Mouse (Mus musculus) ES-CJ7 (cell line): ENCODE data around the gene Krtap19-1.
A peak's percentile ranks its signal among the peaks of the same experiment; 100 is the strongest.

Experiments used
- DNase-seq: peaks from one replicate; pipeline ENCODE4 v3.0.0; 2011; ENCODE audit warnings: low read depth, low spot score

Gene Krtap19-1

GRCm38 (mm10) chr16:88869311-88869710, at the start of gene Krtap19-1:
Gene Krtap19-1, minus strand, starts transcription at chr16:88869411.
- DNase-seq: no peak

DNA sequence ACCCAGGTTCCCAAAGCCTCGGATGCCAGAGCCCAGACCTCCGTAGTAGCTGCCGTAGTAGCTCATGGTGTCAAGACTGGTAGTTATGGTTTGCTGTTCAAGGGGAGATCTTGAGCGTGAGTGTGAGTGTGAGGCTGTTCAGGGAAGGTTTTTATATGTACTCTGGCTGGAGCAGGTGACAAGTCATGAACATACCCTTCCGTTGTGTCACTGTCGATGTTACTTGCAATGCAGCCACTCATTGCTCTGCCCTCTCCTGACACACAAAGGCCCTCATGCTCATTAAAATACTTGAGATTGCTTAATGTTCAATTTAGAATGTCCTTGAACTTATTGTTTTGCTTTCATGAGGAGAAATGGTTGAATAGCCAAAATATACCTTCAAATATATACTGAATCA, 27.1 kb upstream of the Krtap19-1 start, which contains the start of gene Krtap19-5:
Gene Krtap19-5 (minus strand): TSS at position 101 of the 400 bp plus-strand sequence.
- no peak for DNase-seq

DNA sequence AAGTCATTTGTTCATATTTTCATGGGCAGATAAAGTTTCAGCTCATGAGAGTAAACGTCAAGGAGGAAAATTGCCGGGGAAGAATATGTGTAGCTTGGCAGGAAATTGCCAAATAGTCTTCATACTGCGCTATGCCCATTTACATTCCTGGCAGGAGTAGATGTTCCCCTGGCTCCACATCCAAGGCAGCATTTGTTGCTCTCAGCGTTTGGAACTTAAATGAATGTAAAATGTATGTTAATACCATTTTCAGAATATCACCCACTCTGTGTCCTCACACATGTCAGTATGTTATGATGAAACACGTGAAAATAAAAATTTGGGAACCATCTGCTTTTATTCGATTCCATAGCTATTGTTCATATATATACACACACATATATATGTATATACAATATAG, 17.7 kb upstream of the Krtap19-1 start:
- no peak for DNase-seq

- no peak for DNase-seq
Measured at GRCm38 (mm10) chr16:88884989-88885388, 15.8 kb upstream of the Krtap19-1 start, which contains the start of gene Krtap19-4. Gene Krtap19-4, minus strand, starts transcription at chr16:88885089.

DNA sequence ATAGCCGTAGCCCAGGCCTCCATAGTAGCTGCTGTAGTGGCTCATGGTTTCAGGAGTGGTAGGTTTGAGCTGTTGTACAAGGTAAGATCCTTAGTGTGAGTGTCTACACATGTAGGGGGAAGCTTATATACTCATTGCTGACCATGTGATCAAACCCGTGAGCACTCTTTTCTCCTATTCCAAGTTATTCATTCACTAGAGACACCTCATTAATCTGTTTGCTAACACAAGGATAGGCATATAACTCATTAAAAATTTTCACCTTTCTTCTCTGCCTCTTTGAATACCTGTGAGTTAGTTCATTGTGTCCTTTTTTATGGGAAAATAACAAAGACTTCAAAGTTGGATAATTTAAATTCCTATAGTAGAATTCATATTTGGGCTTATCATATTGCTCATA, 8.7 kb upstream of the Krtap19-1 start, which contains the start of gene Krtap19-3:
Gene Krtap19-3 (minus strand): TSS at position 101 of the 400 bp plus-strand sequence.
- no peak for DNase-seq

DNA sequence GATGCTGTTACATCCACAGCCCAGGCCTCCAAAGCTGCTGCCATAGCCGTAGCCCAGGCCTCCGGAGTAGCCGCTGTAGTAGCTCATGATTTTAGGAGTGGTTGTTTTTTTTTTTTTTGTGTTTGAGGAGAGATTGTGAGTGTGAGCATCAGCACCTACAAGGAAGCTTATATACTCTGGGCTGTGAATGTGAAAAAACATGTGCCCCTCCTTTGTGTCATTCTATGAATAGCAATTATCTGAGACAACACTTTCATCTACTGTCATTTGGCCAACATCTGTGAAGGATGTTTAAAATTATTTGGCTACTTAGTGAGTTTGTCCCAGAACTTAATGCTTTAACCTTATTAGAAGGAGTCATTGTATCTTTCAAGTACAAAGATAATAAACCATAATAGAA, 5.0 kb upstream of the Krtap19-1 start, which contains the start of gene Krtap19-2:
Gene Krtap19-2 (minus strand): TSS at position 101 of the 400 bp plus-strand sequence.
- no peak for DNase-seq

DNA sequence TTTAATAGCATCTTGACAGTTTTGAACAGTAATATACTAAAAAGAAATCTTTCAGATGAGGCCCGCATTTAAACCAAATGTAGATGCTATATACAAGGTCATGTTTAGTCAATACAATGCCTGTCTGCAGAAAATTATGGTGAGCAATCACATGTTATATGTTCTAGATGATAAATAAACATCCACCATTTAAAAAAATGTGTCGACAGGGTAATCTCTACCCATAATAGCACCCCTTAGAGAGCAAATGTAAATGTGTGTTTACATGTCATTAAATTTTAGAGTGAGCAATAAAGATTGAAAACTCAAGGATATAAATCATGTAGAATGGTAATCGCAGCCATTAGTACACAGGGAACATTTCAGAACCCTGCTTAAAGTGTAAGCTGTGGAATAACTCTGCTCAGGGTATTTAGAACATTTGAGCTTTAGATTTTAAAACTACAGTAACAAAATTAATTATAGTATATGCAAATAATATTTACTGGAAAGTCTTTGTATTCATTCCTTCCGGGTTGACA, 4.3 kb downstream of the Krtap19-1 start:
- DNase-seq: no peak

GRCm38 (mm10) chr16:88851450-88851849, 17.8 kb downstream of the Krtap19-1 start:
- DNase-seq: peak; percentile 47

DNA sequence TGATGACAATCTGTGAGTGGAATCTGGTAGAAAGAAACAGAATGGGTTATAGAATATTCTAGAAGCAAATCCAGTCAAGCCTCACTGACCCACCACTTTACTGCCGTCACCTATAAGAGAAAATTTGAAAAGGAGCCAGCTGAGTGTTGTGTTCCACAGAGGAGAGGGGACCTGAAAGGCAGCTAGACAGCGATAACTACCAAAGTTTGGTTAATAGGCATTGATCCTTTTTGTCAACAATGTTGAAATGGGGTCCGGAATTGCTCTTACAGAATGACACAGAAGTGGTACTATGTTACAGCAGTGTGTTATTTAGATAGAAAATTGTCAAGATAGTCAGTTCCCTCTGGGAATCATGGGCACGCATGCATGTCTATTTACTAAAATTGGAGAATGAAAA, 20.7 kb downstream of the Krtap19-1 start:
- no peak for DNase-seq

DNA sequence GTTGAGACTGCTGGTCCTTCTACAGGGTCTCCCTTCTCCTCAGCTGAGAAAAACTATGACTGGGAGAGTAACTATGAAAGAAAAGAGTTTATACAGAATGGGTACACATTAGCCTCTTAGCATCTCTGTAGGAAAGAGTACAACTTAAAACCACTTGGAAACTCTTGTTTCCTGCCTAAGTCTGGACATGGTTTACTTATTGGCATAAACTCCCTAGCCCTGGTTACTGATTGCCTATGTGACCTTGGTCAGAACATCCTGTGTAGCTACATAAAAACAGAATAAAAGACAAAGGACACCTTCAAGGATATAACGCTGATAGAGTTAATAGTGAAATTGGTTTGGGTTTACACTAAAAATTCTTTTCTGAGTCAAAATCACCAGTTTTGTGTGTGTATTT, 21.8 kb downstream of the Krtap19-1 start:
- no peak for DNase-seq

- DNase-seq: no peak
Measured at GRCm38 (mm10) chr16:88826978-88827377, 42.2 kb downstream of the Krtap19-1 start.

GRCm38 (mm10) chr16:88826095-88826652, 43.0 kb downstream of the Krtap19-1 start, which contains the start of gene Krtap14:
Gene Krtap14, minus strand, starts transcription at chr16:88826145.
- DNase-seq: no peak

DNA sequence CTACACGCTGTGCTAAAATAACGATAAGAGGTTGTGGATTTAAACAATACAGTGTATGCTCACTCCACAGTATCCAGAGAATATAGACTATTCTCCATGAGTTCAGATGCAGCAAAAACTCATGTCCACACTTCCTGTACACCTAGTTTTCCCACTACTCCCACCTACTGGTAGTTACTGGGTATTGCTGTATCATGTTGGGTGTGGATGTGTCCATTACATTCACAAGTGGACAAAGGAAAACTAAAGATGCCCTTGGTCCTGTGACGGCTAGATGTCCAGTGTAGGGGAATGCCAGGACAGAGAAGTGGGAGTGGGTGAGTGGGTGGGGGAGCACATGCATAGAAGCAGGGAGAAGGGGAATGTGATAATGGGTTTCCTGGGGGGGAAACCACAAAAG, 45.5 kb downstream of the Krtap19-1 start:
- peak; percentile 66 for DNase-seq

DNA sequence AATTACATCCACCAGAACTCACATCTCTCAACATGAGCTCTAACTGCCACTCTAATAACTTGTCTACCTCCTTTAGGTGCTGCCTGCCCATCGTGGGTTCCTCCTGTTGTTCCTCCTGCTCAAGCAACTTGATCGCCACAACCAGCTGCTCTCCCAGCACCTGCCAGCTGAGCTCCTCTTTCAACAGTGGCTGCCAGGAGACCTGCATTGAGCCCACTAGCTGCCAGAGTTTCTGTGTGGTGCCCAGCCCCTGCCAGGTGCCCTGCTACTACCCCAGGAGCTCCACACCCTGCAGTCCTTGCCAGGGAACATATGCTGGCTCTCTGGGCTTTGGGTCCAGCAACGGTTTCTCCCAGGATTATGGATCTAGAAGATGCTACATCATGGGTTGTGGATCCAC, 49.1 kb downstream of the Krtap19-1 start, which contains the start of gene Krtap15:
Gene Krtap15 (plus strand): TSS at position 150 of the 400 bp plus-strand sequence.
- no peak for DNase-seq
